Mouse (Mus musculus) kidney, postnatal 0 days (tissue): ENCODE measurements around the gene Chrna1. TPM values are rescaled to one million over a fixed set of nuclear protein-coding genes. Genes with fewer than 3 reads are reported as not detected.

ENCODE experiments used
- ATAC-seq: fragments of 200-750 bp; cut with Nextera tagmentation; replicated peaks from 2 replicates; pipeline ENCODE4 v1.8.0; 2017; ENCODE audit warnings: low read depth, moderate number of reproducible peaks, moderate TSS enrichment, moderate library complexity; ENCODE audit not compliant: low FRiP score
- DNase-seq: peaks from one replicate; pipeline ENCODE4 v3.0.0-alpha.2; 2016; ENCODE audit warnings: low spot score
- H3K27ac ChIP-seq: fragments of 300-500 bp; sonication (generic); 2 replicates; pipeline ENCODE4 v1.5.1; 2014; ENCODE audit warnings: mild to moderate bottlenecking
- H3K27me3 ChIP-seq: fragments of 300-500 bp; sonication (generic); 2 replicates; pipeline ENCODE4 v1.6.1; 2014; ENCODE audit warnings: low read length, mixed read lengths; ENCODE audit not compliant: insufficient read depth
- H3K36me3 ChIP-seq: fragments of 300-500 bp; sonication (generic); 2 replicates; pipeline ENCODE4 v1.6.1; 2014; ENCODE audit warnings: low read length, mixed read lengths; ENCODE audit not compliant: insufficient read depth
- H3K4me1 ChIP-seq: fragments of 300-500 bp; sonication (generic); replicated peaks from 2 replicates; pipeline ENCODE4 v1.6.1; 2014; ENCODE audit warnings: antibody characterized with exemption, low read length, mixed read lengths; ENCODE audit not compliant: insufficient read depth
- H3K4me2 ChIP-seq: fragments of 300-500 bp; sonication (generic); 2 replicates; pipeline ENCODE4 v1.6.1; 2014; ENCODE audit warnings: mild to moderate bottlenecking, low read length, moderate library complexity, mixed read lengths
- H3K4me3 ChIP-seq: fragments of 300-500 bp; sonication (generic); replicated peaks from 2 replicates; pipeline ENCODE4 v1.5.1; 2014; ENCODE audit warnings: low read depth, low read length
- H3K9ac ChIP-seq: fragments of 300-500 bp; sonication (generic); 2 replicates; pipeline ENCODE4 v1.6.1; 2014; ENCODE audit warnings: low read depth, low read length
- H3K9me3 ChIP-seq: fragments of 300-500 bp; sonication (generic); replicated peaks from 2 replicates; pipeline ENCODE4 v1.6.1; 2016; ENCODE audit warnings: low read length, inconsistent platforms, mixed read lengths
- CTCF ChIP-seq: IDR thresholded peaks from 2 replicates; pipeline ENCODE4 v1.5.1; 2016; ENCODE audit warnings: antibody characterized with exemption, low read depth, mild to moderate bottlenecking, moderate library complexity
- WGBS: fragments of 180-500 bp; shearing (Covaris S2); extraction: QIAGEN DNeasy Blood & Tissue Kit; methylation state at CpG from one replicate; pipeline ENCODE4 v1.1.7; 2014; 5-methylcytosine and 5-hydroxymethylcytosine counted together
- polyA plus RNA-seq: library from polyadenylated mRNA; unstranded; fragments of >200 nt; fragmentation: Nextera tagmentation; extraction: Ambion mirVana; gene quantifications from 2 replicates; pipeline ENCODE4 v1.2.1, GENCODE M21; 2015

The Chrna1 gene
- polyA plus RNA-seq, 1 experiment from 2014 or later: 0.11 TPM

DNA sequence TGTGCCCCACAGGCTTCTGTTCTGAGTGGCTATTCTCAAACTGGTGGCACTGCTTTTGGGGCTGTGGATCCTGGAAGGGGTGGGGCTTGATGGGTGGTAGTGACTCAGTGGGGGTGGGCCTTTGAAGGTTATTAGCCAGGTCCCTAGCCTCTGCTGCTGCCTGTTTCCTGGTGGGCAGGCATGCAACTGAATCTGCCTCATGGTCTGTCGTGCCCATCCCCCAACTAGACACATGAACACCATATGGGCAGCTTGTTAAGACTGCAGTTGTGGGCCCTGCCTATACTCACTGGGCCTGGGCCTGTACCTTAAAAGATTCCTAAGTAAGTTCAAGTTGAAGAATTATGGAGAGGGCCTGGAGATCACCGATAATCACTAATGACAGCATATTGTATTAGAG lies 34.6 kb downstream of the Chrna1 start:
- H3K4me2 ChIP-seq: no peak overlapping the region
- WGBS: 71% methylated on average over 2 of the region's 2 CpGs
- ATAC-seq: no peak
- no peak overlapping the region for H3K9ac ChIP-seq
- H3K4me1 ChIP-seq: 0 out of 2 replicates have a peak, but pooled peaks cover 1% of the 10 kb centered on the region
- no peak for TF ChIP-seq CTCF
- H3K9me3 ChIP-seq: no peaks in the 10 kb centered on the region
- no peaks in the 10 kb centered on the region for H3K27me3 ChIP-seq
- H3K27ac ChIP-seq: no peak overlapping the region
- H3K4me3 ChIP-seq: no peak overlapping the region
- no peak for DNase-seq
- no peaks in the 10 kb centered on the region for H3K36me3 ChIP-seq

DNA sequence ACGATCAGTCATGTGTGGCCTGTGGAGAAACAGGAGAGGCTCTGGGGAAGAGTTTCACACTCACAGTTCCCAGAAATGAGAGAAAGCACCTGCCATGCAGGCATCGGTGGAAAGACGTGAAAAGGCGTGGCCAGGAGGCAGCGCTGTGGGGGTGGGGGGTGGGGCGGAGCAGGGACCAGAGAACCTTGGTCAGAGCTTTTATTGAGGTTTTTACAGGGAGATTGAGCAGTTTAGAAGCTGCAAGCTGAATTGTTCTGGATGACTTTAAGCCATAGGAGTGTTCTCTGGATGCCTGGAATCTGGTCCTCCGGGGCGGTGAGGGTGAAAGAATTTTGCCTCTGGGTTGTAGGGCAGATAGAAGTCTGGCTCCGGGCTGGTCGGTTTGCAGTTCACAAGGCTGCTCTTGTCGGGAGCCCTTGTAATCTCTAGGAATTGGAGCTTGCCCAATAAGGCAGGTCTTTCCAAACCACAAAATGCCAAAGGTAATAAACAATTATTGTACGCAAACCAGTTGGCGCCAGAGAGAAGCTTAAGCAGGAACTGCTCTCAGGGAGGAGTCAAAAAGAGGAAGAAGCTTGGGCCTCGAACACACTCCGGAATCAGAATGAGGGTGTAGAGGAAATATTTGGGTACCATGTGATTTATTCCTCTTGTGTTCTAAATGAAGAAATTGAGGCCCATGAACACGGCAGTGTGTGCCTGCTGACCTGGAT lies 39.5 kb downstream of the Chrna1 start:
- Histone ChIP-seq H3K4me3 (0 out of 2 replicates have a peak overlapping the region, but pooled peaks have one; percentile 4), H3K4me2 (peak overlapping the region; percentile 41), H3K9ac (0 out of 2 replicates have a peak overlapping the region, but pooled peaks have one; percentile 19), H3K4me1 (0 out of 2 replicates have a peak, but pooled peaks cover 4% of the 10 kb centered on the region), H3K27ac (no peak overlapping the region), H3K27me3 (no peaks in the 10 kb centered on the region), H3K9me3 (no peaks in the 10 kb centered on the region), H3K36me3 (no peaks in the 10 kb centered on the region)
- no peak for TF ChIP-seq CTCF
- no peak; the same call in 1 of the 2 replicates for ATAC-seq
- WGBS: 9% methylated on average over 16 of the region's 16 CpGs
- DNase-seq: peak; percentile 67

DNA sequence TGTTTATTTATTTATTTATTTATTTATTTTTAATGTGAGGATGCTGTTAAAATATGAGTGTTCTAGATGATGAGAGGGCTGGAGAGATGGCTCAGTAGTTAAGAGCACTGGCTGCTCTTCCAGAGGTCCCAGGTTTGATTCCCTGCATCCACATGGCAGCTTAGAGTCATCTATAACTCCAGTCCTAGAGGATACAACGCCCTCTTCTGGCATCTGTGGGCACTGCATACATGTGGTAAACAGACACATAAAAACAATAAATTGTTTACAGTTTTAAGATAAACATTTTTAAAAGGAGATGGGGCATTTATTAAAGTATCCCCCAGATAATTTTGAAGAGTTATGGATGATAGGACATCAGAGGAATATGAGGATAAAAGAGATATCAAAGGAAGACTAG lies 40.4 kb downstream of the Chrna1 start:
- no peaks in the 10 kb centered on the region for H3K9me3 ChIP-seq
- DNase-seq (no peak), ATAC-seq (no peak)
- H3K36me3 ChIP-seq: no peaks in the 10 kb centered on the region
- 52% methylated on average over 1 of the region's 1 CpGs for WGBS
- H3K4me3 ChIP-seq: no peak overlapping the region
- H3K27ac ChIP-seq: no peak overlapping the region
- H3K4me2 ChIP-seq: no peak overlapping the region
- peak; percentile 46 for TF ChIP-seq CTCF
- 0 out of 2 replicates have a peak, but pooled peaks cover 4% of the 10 kb centered on the region for H3K4me1 ChIP-seq
- no peaks in the 10 kb centered on the region for H3K27me3 ChIP-seq
- no peak overlapping the region for H3K9ac ChIP-seq

DNA sequence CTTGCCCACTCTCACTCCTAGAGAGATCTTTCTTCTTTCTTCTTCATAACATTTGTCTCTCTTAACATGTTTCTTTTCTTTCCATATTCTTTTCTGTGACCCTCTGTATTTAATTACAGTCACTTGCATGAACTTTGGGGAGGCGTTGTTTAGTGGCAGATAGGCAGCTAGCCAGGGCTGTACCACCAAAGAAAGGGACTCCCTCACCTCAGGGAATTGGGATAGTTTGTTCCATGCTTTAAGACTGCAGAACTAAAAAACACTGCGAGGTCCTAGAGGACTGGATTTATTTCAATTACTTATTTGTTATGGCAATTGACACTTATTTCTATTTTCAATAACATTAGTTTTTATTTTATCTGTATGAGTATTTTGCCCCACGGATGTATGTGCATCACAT lies 41.0 kb downstream of the Chrna1 start:
- no peak overlapping the region for H3K9ac ChIP-seq
- no peak overlapping the region for H3K27ac ChIP-seq
- H3K9me3 ChIP-seq: no peaks in the 10 kb centered on the region
- no peak for ATAC-seq
- no peak overlapping the region for H3K4me2 ChIP-seq
- WGBS: 78% methylated on average over 3 of the region's 3 CpGs
- 0 out of 2 replicates have a peak, but pooled peaks cover 4% of the 10 kb centered on the region for H3K4me1 ChIP-seq
- H3K4me3 ChIP-seq: no peak overlapping the region
- H3K27me3 ChIP-seq: no peaks in the 10 kb centered on the region
- TF ChIP-seq CTCF: no peak
- H3K36me3 ChIP-seq: no peaks in the 10 kb centered on the region
- no peak for DNase-seq

DNA sequence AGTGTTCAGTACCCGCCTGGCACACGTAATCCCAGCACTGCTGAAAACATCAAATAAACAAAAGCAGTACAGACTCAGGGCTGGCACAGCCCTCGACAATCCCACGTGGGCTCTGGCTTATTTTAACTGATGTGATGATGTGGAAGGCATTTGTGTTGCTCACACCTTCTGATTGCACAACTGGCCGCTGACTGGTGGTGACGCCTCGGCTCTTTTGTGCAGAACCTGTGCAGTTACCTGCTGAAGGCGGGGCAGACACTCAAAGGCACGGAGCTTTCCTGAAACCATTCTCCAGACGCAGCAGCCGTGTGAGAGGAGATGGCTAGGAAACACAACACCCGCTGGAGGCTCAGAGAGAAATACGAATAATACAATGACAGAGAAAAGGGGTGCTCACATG lies 41.5 kb downstream of the Chrna1 start:
- no peak overlapping the region for H3K27ac ChIP-seq
- DNase-seq: no peak
- H3K9me3 ChIP-seq: no peaks in the 10 kb centered on the region
- H3K27me3 ChIP-seq: no peaks in the 10 kb centered on the region
- 74% methylated on average over 13 of the region's 13 CpGs for WGBS
- no peak overlapping the region for H3K4me2 ChIP-seq
- no peaks in the 10 kb centered on the region for H3K36me3 ChIP-seq
- no peak for ATAC-seq
- H3K4me3 ChIP-seq: no peak overlapping the region
- TF ChIP-seq CTCF: no peak
- 0 out of 2 replicates have a peak, but pooled peaks cover 4% of the 10 kb centered on the region for H3K4me1 ChIP-seq
- H3K9ac ChIP-seq: no peak overlapping the region

DNA sequence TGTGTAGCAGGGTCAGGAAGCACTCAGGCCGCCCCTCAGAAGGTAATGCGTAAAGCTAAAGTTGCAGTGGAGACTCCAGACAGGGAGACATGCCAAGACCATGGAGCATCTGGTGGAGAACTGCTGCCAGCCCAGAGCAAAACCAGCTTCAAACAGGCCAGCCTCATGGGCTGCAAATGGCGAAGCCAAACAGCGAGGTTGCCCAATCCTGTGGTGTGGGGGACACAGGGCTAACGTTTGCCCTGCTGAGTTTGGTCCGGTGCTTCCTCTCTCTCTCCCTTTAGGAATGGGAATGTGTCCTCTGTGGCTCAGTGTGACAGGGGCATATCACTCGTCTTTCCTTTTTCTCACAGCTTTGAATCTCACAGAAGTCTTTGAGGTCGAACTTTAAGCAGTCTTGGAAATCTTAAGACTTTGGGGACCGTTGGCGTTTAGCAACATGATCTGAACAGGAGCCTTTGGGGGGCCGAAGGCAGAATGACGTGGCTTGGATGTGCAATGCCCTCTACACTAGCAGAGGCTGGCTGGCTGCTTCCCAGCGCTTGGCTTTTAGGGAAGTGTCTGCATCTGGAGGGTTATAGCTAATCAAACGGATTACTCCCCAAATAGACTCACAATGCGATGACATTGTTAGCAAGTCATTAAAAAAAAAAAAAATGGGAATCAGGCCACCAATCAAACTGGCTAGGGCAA lies 43.9 kb downstream of the Chrna1 start:
- ATAC-seq: no peak
- Histone ChIP-seq H3K36me3 (no peaks in the 10 kb centered on the region), H3K9ac (no peak overlapping the region), H3K4me3 (no peak overlapping the region), H3K27me3 (no peaks in the 10 kb centered on the region), H3K27ac (no peak overlapping the region), H3K9me3 (no peaks in the 10 kb centered on the region), H3K4me1 (0 out of 2 replicates have a peak, but pooled peaks cover 4% of the 10 kb centered on the region), H3K4me2 (no peak overlapping the region)
- no peak for TF ChIP-seq CTCF
- WGBS: 77% methylated on average over 15 of the region's 15 CpGs
- no peak for DNase-seq
